Mouse (Mus musculus): Measurements from ENCODE around the gene Nkpd1. TPM values are rescaled to one million over a fixed set of nuclear protein-coding genes. Genes with fewer than 3 reads are reported as not detected.

Gene Nkpd1
- polyA plus RNA-seq, 1 experiment from 2014 or later, result 0.12 TPM

- no peak overlapping the region for H3K4me2 ChIP-seq (ENCODE audit: low read depth, severe bottlenecking)
- H3K36me3 ChIP-seq (ENCODE audit: control insufficient read depth, insufficient read depth, low read length), result peaks cover 19% of the 10 kb centered on the region
- ATAC-seq (ENCODE audit: insufficient number of reproducible peaks, low FRiP score, low TSS enrichment, low read depth) (no peak), DNase-seq (ENCODE audit: low spot score) (no peak)
- 82% methylated on average over 3 of the region's 3 CpGs for WGBS
- H3K27ac ChIP-seq (replicated peaks; ENCODE audit: low read depth, low read length), result no peak overlapping the region
- H3K4me1 ChIP-seq (ENCODE audit: control insufficient read depth, insufficient read depth, low read length), result peaks cover 17% of the 10 kb centered on the region
- no peak overlapping the region for H3K9ac ChIP-seq (ENCODE audit: low read length)
- no peak overlapping the region for H3K4me3 ChIP-seq (ENCODE audit: low read depth, low read length)
- H3K9me3 ChIP-seq (ENCODE audit: control insufficient read depth, low read length), result no peaks in the 10 kb centered on the region
- H3K27me3 ChIP-seq (ENCODE audit: control insufficient read depth, insufficient read depth, low read length), result no peaks in the 10 kb centered on the region
Measured at GRCm38 (mm10) chr7:19563884-19564283, 46.2 kb downstream of the Nkpd1 start.

GRCm38 (mm10) chr7:19564455-19564854 lies 46.8 kb downstream of the Nkpd1 start:
- 88% methylated on average over 4 of the region's 4 CpGs for WGBS
- ATAC-seq (ENCODE audit: insufficient number of reproducible peaks, low FRiP score, low TSS enrichment, low read depth), result no peak
- H3K36me3 ChIP-seq (ENCODE audit: control insufficient read depth, insufficient read depth, low read length), result peaks cover 19% of the 10 kb centered on the region

GRCm38 (mm10) chr7:19565803-19566202 lies 48.2 kb downstream of the Nkpd1 start:
- H3K27ac ChIP-seq (replicated peaks; ENCODE audit: low read depth, low read length), result no peak overlapping the region
- H3K4me2 ChIP-seq (ENCODE audit: low read depth, severe bottlenecking), result no peak overlapping the region
- H3K36me3 ChIP-seq (ENCODE audit: control insufficient read depth, insufficient read depth, low read length), result peaks cover 19% of the 10 kb centered on the region
- no peak overlapping the region for H3K9ac ChIP-seq (ENCODE audit: low read length)
- WGBS, result 91% methylated on average over 2 of the region's 2 CpGs
- ATAC-seq (ENCODE audit: insufficient number of reproducible peaks, low FRiP score, low TSS enrichment, low read depth), result no peak
- H3K4me3 ChIP-seq (ENCODE audit: low read depth, low read length), result no peak overlapping the region
- H3K4me1 ChIP-seq (ENCODE audit: control insufficient read depth, insufficient read depth, low read length), result peaks cover 9% of the 10 kb centered on the region
- H3K27me3 ChIP-seq (ENCODE audit: control insufficient read depth, insufficient read depth, low read length), result no peaks in the 10 kb centered on the region
- H3K9me3 ChIP-seq (ENCODE audit: control insufficient read depth, low read length), result no peaks in the 10 kb centered on the region
- no peak for DNase-seq (ENCODE audit: low spot score)

More at GRCm38 (mm10) chr7:19564455-19564854, 46.8 kb downstream of the Nkpd1 start:
- no peaks in the 10 kb centered on the region for H3K27me3 ChIP-seq (ENCODE audit: control insufficient read depth, insufficient read depth, low read length)
- H3K9me3 ChIP-seq (ENCODE audit: control insufficient read depth, low read length), result no peaks in the 10 kb centered on the region
- H3K9ac ChIP-seq (ENCODE audit: low read length), result no peak overlapping the region
- DNase-seq (ENCODE audit: low spot score), result no peak
- peaks cover 17% of the 10 kb centered on the region for H3K4me1 ChIP-seq (ENCODE audit: control insufficient read depth, insufficient read depth, low read length)
- H3K4me2 ChIP-seq (ENCODE audit: low read depth, severe bottlenecking), result no peak overlapping the region
- no peak overlapping the region for H3K27ac ChIP-seq (replicated peaks; ENCODE audit: low read depth, low read length)
- no peak overlapping the region for H3K4me3 ChIP-seq (ENCODE audit: low read depth, low read length)

GRCm38 (mm10) chr7:19567426-19567825 lies 49.8 kb downstream of the Nkpd1 start:
- Histone ChIP-seq H3K27ac (replicated peaks; ENCODE audit: low read depth, low read length) (no peak overlapping the region), H3K9me3 (ENCODE audit: control insufficient read depth, low read length) (no peaks in the 10 kb centered on the region), H3K9ac (ENCODE audit: low read length) (no peak overlapping the region), H3K4me3 (ENCODE audit: low read depth, low read length) (no peak overlapping the region), H3K27me3 (ENCODE audit: control insufficient read depth, insufficient read depth, low read length) (no peaks in the 10 kb centered on the region), H3K36me3 (ENCODE audit: control insufficient read depth, insufficient read depth, low read length) (peaks cover 19% of the 10 kb centered on the region), H3K4me1 (ENCODE audit: control insufficient read depth, insufficient read depth, low read length) (peaks cover 8% of the 10 kb centered on the region), H3K4me2 (ENCODE audit: low read depth, severe bottlenecking) (no peak overlapping the region)
- no peak for ATAC-seq (ENCODE audit: insufficient number of reproducible peaks, low FRiP score, low TSS enrichment, low read depth)
- no peak for DNase-seq (ENCODE audit: low spot score)
- WGBS, result 91% methylated on average over 8 of the region's 8 CpGs

GRCm38 (mm10) chr7:19569647-19570046 lies 52.0 kb downstream of the Nkpd1 start:
- peaks cover 14% of the 10 kb centered on the region for H3K36me3 ChIP-seq (ENCODE audit: control insufficient read depth, insufficient read depth, low read length)
- H3K4me1 ChIP-seq (ENCODE audit: control insufficient read depth, insufficient read depth, low read length), result peaks cover 9% of the 10 kb centered on the region
- no peak overlapping the region for H3K4me3 ChIP-seq (ENCODE audit: low read depth, low read length)
- no peaks in the 10 kb centered on the region for H3K27me3 ChIP-seq (ENCODE audit: control insufficient read depth, insufficient read depth, low read length)
- DNase-seq (ENCODE audit: low spot score) (no peak), ATAC-seq (ENCODE audit: insufficient number of reproducible peaks, low FRiP score, low TSS enrichment, low read depth) (no peak)
- no peak overlapping the region for H3K27ac ChIP-seq (replicated peaks; ENCODE audit: low read depth, low read length)
- 84% methylated on average over 3 of the region's 3 CpGs for WGBS
- H3K4me2 ChIP-seq (ENCODE audit: low read depth, severe bottlenecking), result no peak overlapping the region
- no peaks in the 10 kb centered on the region for H3K9me3 ChIP-seq (ENCODE audit: control insufficient read depth, low read length)
- H3K9ac ChIP-seq (ENCODE audit: low read length), result no peak overlapping the region

GRCm38 (mm10) chr7:19572926-19573775 lies 55.5 kb downstream of the Nkpd1 start:
- DNase-seq (ENCODE audit: low spot score), result peak; percentile 92
- H3K27ac ChIP-seq (replicated peaks; ENCODE audit: low read depth, low read length), result peak overlapping the region; percentile 65
- peaks cover 9% of the 10 kb centered on the region for H3K4me1 ChIP-seq (ENCODE audit: control insufficient read depth, insufficient read depth, low read length)
- H3K4me3 ChIP-seq (ENCODE audit: low read depth, low read length), result peak overlapping the region; percentile 87
- H3K9me3 ChIP-seq (ENCODE audit: control insufficient read depth, low read length), result no peaks in the 10 kb centered on the region
- under 1% methylated on average over 53 of the region's 53 CpGs for WGBS
- H3K27me3 ChIP-seq (ENCODE audit: control insufficient read depth, insufficient read depth, low read length), result peaks cover 16% of the 10 kb centered on the region
- peak overlapping the region; percentile 88 for H3K9ac ChIP-seq (ENCODE audit: low read length)
- peaks cover 4% of the 10 kb centered on the region; the same call in 1 of the 2 replicates for H3K36me3 ChIP-seq (ENCODE audit: control insufficient read depth, insufficient read depth, low read length)
- ATAC-seq (ENCODE audit: insufficient number of reproducible peaks, low FRiP score, low TSS enrichment, low read depth), result peak; percentile 77
- peak overlapping the region; percentile 79 for H3K4me2 ChIP-seq (ENCODE audit: low read depth, severe bottlenecking)

- H3K4me3 ChIP-seq (ENCODE audit: low read depth, low read length), result peak overlapping the region; percentile 87
- H3K4me2 ChIP-seq (ENCODE audit: low read depth, severe bottlenecking), result peak overlapping the region; percentile 79
- no peaks in the 10 kb centered on the region for H3K9me3 ChIP-seq (ENCODE audit: control insufficient read depth, low read length)
- peaks cover 22% of the 10 kb centered on the region for H3K27me3 ChIP-seq (ENCODE audit: control insufficient read depth, insufficient read depth, low read length)
- no peak overlapping the region for H3K27ac ChIP-seq (replicated peaks; ENCODE audit: low read depth, low read length)
- no peak for DNase-seq (ENCODE audit: low spot score)
- peaks cover 2% of the 10 kb centered on the region; the same call in 1 of the 2 replicates for H3K36me3 ChIP-seq (ENCODE audit: control insufficient read depth, insufficient read depth, low read length)
- peak overlapping the region; percentile 88 for H3K9ac ChIP-seq (ENCODE audit: low read length)
- H3K4me1 ChIP-seq (ENCODE audit: control insufficient read depth, insufficient read depth, low read length), result peaks cover 9% of the 10 kb centered on the region
- 23% methylated on average over 16 of the region's 16 CpGs for WGBS
- no peak for ATAC-seq (ENCODE audit: insufficient number of reproducible peaks, low FRiP score, low TSS enrichment, low read depth)
Measured at GRCm38 (mm10) chr7:19573776-19574140, 56.1 kb downstream of the Nkpd1 start.
